Mouse (Mus musculus) layer of hippocampus, postnatal 14 days (tissue): Measurements from ENCODE around the gene Gm10840. TPM values are rescaled to one million over a fixed set of nuclear protein-coding genes. Genes with fewer than 3 reads are reported as not detected.
"Not testable (repeated sequence)": the region's sequence is repeated elsewhere in the genome, so short reads cannot be mapped to it uniquely, and the experiment has no call there.

Source experiments
- DNase-seq, 2 experiments: peaks; one replicate each; pipeline ENCODE4 v3.0.0; 2021 to 2022; ENCODE audit warnings: low spot score in 2 of 2, mixed read lengths in 1 of 2
- total RNA-seq, 2 experiments: library from RNA; stranded (reverse); gene quantifications; 2 replicates each; pipeline ENCODE4 v1.2.3; 2021

Gm10840 gene
- total RNA-seq, 2 experiments from 2014 or later, result not detected

DNA sequence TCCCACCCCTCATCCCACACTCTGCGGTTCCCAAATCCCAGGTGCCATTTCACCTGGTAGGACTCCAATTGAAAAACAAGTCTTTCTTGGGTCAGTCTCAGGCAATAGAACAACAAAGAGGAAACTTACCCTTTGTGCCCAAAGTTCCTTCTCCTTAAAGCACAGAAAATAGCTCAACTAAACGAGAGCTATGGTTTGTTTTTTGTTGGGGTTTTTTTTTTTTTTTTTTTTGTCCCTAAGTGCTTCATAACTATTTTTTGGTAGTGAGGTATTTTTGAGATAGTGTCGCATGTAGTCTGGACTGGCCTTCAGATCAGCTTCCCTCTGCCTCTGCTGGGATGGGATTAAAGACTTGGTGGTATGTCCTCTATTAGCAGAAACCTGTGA, 33.5 kb downstream of the Gm10840 start:
- no peak for DNase-seq

DNA sequence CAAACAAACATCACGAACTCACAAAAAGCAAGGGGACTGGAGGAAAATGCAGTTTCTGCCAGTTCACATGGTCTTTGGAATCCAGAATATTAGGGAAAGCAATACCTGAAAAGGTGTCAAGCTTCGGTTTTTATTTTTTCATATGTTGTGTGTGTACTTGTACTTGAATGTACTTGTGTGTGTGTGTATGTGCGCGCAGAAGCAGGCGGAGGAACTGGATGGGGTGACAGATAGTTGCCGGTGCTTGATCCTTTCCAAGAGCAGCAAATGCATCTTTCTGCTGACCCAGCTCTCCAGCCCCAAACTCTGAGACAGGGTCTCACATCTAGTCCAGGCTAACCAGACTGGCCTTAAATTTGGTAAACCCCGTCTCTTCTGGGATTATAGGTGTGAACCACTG, 34.2 kb downstream of the Gm10840 start:
- no peak for DNase-seq

DNA sequence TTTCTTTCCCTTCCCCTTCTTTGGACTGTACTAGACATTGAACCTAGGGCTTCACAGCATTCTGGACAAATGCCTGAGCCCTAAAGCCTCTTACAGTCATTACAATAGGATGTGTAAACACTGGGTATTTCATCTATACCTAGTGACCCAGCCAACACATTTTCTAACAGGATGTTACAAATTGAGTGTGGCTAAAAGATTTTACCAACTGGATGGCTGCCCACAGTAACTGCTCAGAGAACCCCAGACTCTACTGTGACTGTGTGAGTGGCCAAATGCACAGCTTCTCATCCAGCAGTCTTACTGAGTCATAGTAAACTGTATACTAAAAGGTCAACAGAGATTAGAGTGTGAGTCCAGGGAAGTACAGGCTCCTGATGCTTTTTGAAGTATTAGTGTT, 34.7 kb downstream of the Gm10840 start:
- no peak for DNase-seq

DNA sequence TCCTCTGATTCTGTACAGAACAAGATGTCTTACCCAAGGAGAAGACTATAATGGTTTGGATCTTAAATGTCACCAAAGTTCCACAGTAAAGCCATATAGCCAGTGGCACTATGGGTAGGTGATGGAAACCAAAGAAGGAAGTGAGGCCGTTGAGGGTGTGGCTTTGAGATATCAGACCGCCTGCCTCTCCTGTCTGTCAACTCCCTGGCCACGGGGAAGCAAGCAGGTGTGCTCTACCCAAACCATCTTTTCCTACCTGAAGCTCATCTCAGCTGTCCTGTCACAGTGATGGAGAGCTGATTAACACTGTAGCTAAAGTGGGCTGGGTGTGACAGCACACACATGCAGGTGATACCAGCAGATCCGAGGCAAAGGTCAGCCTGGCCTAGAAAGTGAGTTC, 37.6 kb downstream of the Gm10840 start:
- no peak for DNase-seq

DNA sequence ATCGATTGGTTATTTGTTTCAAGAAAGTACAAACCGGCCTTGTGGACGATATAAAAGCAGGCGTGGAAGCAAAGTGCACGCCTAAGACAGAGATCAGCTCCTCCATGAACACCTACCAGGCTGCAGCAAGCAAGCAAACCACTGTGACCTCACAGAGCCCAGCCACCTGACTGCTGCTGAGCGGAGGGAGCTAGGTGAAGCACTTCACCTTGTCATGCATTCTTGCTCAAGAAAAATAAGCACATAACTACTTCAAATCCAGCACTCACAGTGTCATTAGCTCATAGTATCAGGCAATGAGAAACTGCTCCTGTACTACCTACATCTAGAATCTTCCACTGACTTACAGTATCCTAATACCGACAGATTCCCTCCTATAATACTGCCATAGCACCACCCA, 39.3 kb downstream of the Gm10840 start:
- DNase-seq, result not testable (repeated sequence)

DNA sequence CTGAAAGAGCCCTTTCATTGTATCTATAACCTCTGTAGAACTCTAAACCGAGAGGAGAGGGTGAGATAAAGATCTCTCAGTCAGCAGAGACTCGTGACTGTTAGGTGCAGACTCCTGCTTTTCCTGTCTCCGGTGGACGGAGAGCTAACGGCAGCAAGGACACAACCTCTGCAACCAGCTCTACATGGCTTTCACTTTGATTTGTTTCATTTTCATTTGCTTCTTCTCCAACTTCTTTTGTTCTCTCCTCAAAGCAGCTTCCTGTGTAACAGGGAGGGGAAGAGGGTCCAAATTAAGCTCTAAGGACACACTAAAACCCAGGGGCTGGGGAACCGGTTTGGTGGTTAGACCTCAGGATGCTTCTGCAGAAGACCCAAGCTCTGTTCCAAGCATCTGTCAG, 40.1 kb downstream of the Gm10840 start:
- DNase-seq, result no peak

DNA sequence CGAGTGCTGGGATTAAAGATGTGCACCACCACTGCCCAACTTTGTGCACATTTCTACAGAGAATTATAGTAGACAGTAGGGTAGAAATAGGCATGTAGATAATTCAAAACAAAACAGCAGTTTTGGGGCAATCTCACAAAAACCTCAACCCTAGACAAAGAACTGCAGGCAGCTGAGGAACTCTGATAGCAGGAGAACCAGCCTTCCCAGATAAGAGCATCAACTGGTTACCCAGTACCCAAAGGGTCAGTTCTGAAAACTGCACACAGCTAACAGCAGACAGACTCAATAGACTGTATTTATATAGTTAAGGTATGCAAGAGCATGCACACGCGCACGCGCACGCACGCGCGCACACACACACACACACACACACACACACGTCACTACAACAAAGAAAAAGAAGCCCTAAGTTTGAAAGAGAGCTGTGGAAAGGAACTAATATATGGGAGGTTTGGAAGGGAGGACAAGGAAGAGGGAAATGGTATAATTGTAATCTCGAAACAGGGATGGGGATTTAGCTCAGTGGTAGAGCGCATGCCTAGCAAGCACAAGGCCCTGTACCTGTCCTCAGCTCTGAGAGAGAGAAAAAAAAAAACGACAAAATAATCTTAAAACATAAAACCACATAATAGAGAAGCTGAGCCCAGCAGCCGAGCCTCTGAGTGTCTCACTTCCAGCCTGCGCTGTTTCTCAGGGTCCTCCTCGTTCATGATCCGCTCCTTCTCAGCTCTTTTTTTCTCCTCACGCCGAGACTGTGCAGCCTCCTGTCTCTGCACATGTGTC, 40.9 kb downstream of the Gm10840 start:
- no peak for DNase-seq

DNA sequence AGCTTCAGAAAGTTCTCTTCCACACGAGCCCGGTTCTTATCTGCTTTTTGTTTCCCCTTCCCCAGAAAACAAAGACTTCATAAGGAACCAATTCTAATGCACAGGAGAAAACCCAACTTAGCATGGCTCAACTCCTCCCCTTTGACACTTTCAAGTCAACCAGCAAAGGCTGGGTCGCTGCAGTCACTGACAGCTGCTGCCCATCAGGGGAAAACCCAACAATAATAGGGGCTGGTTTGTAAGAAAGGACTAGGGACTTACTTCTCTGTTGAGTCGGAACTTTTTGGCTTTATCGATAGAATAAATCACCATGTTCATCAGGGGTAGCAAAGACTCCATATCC, 41.4 kb downstream of the Gm10840 start, which contains the start of gene Strada:
TSS of gene Strada (minus strand) at position 46 of the 343 bp plus-strand sequence.
- no peak for DNase-seq

Other genes starting within 250 kb of the Gm10840 start
- gene Cyb561, start 207.5 kb upstream of the Gm10840 start, total RNA-seq, result 10 to 100 TPM; 31.9 to 34.0 TPM
- 10 to 100 TPM in 1 of 2 experiments, 1 to 10 TPM in 1; 8.4 to 16.4 TPM for gene Ace, start 192.9 kb upstream of the Gm10840 start, total RNA-seq
- not detected for gene Ace3, start 166.2 kb upstream of the Gm10840 start, total RNA-seq
- gene Kcnh6, start 152.7 kb upstream of the Gm10840 start, total RNA-seq, result under 1 TPM; 0.60 to 0.98 TPM
- gene Dcaf7, start 124.0 kb upstream of the Gm10840 start, total RNA-seq, result 100 to 1,000 TPM; 159 to 180 TPM
- gene Taco1, start 94.8 kb upstream of the Gm10840 start, total RNA-seq, result 10 to 100 TPM; 17.3 to 18.1 TPM
- gene Map3k3, start 76.2 kb upstream of the Gm10840 start, total RNA-seq, result 10 to 100 TPM; 25.5 to 29.3 TPM
- 100 to 1,000 TPM; 139 to 142 TPM for gene Limd2, start within 50 bp of the Gm10840 start, total RNA-seq
- gene Strada, start 41.3 kb downstream of the Gm10840 start, total RNA-seq, result 10 to 100 TPM; 28.7 to 34.2 TPM
- 10 to 100 TPM; 94.8 to 96.3 TPM for gene Ccdc47, start 55.5 kb downstream of the Gm10840 start, total RNA-seq
- 10 to 100 TPM; 67.4 to 67.8 TPM for gene Ddx42, start 56.1 kb downstream of the Gm10840 start, total RNA-seq
- 10 to 100 TPM; 31.0 to 36.6 TPM for gene Ftsj3, start 95.2 kb downstream of the Gm10840 start, total RNA-seq
- gene Psmc5, start 95.3 kb downstream of the Gm10840 start, total RNA-seq, result 100 to 1,000 TPM; 137 to 141 TPM
- gene Smarcd2, start 112.1 kb downstream of the Gm10840 start, total RNA-seq, result 10 to 100 TPM; 23.8 to 24.0 TPM
- gene Tcam1, start 115.8 kb downstream of the Gm10840 start, total RNA-seq, result under 1 TPM; 0.21 to 0.29 TPM
- not detected for gene Gh, start 141.0 kb downstream of the Gm10840 start, total RNA-seq
- under 1 TPM; 0.43 to 0.67 TPM for gene Cd79b, start 153.9 kb downstream of the Gm10840 start, total RNA-seq
- gene Scn4a, start 192.4 kb downstream of the Gm10840 start, total RNA-seq, result not detected
- gene Prr29, start 204.6 kb downstream of the Gm10840 start, total RNA-seq, result under 1 TPM in 1 of 2 experiments, not detected in 1; 0.74 TPM
- 1 to 10 TPM; 4.5 to 5.9 TPM for gene Icam2, start 227.2 kb downstream of the Gm10840 start, total RNA-seq